Mouse (Mus musculus): ENCODE measurements around the gene Tmsb4x.

DNA sequence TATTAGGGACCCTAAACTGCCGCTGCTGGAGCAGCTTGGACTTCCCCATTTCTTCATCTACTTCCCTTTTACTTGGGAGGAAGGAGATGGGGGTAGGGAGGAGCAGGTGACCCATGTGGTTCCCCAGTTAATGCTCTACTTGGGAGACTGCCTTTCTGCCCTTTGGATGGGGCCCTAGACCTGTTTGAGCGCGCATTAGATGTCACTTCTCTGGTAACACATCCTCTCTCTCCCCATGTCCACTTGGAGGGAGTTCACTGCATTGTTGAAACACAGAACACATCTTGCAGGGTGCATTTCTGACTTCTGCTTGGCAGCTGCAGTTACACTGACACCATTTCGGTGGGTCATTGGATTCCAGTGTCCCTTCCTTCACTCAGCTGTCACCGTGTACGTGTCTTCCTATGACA is 1.2 kb upstream of the Tmsb4x start:
- TF ChIP-seq CTCF (IDR thresholded peaks at IDR 0.05; ENCODE audit: low read depth, low read length) (no peak), GATA1 (IDR thresholded peaks at IDR 0.05; ENCODE audit: borderline replicate concordance, low read length) (no peak)

All from G1E (cell line).